Mouse (Mus musculus): ENCODE measurements around the gene 1810010H24Rik. TPM values are rescaled to one million over a fixed set of nuclear protein-coding genes. Genes with fewer than 3 reads are reported as not detected.
"Not testable (repeated sequence)": the region's sequence is repeated elsewhere in the genome, so short reads cannot be mapped to it uniquely, and the experiment has no call there.

The 1810010H24Rik gene
- polyA plus RNA-seq, 2 experiments: 1.9 to 2.6 TPM

GRCm38 (mm10) chr11:107019318-107019717 lies 6.2 kb upstream of the 1810010H24Rik start:
- H3K36me3 ChIP-seq (replicated peaks; ENCODE audit: control insufficient read depth, insufficient read depth, low read depth): no peaks in the 10 kb centered on the region
- DNase-seq (ENCODE audit: low read depth in 3 of 3, low spot score in 3 of 3): no peak
- ATAC-seq (ENCODE audit: insufficient read depth): no peak
- no peak overlapping the region for H3K9ac ChIP-seq (replicated peaks)
- no peak overlapping the region for H3K27ac ChIP-seq
- 0 out of 4 replicates have a peak, but pooled peaks cover 0 to 3% of the 10 kb centered on the region in 2 experiments for H3K4me1 ChIP-seq (replicated peaks; ENCODE audit: control insufficient read depth in 2 of 2, insufficient read depth in 2 of 2, low read length in 1 of 2)
- no peak overlapping the region for H3K4me2 ChIP-seq (ENCODE audit: low read depth)
- 63% methylated on average over 4 of the region's 4 CpGs for WGBS (ENCODE audit: insufficient replicate concordance)
- TF ChIP-seq EP300 (IDR thresholded peaks at IDR 0.05; ENCODE audit: low read depth) (no peak), CTCF (IDR thresholded peaks at IDR 0.05; ENCODE audit: low read depth) (no peak)
- H3K4me3 ChIP-seq (ENCODE audit: insufficient read depth in 1 of 2, low read depth in 2 of 2, low read length in 2 of 2): no peak overlapping the region
- H3K27me3 ChIP-seq (ENCODE audit: control insufficient read depth, insufficient read depth, low read length): peaks cover 5% of the 10 kb centered on the region
- no peaks in the 10 kb centered on the region; the same call in 1 of the 2 replicates for H3K9me3 ChIP-seq (ENCODE audit: control insufficient read depth, low read length)

DNA sequence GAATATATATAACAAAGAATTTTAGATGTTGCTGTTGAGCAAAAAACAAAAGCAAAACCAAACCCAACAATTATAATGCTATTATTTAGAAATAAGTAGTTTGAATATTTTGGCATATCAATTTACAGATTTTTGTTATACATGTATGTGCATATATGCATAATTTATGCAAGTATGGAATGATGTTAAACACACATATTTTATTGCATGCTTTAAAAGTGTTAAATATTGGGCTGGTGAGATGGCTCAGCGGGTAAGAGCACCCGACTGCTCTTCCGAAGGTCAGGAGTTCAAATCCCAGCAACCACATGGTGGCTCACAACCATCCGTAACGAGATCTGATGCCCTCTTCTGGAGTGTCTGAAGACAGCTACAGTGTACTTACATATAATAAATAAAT lies 5.8 kb upstream of the 1810010H24Rik start:
- H3K36me3 ChIP-seq (replicated peaks; ENCODE audit: control insufficient read depth, insufficient read depth, low read depth); H3K4me2 ChIP-seq (ENCODE audit: low read depth); H3K27me3 ChIP-seq (ENCODE audit: control insufficient read depth, insufficient read depth, low read length); H3K4me3 ChIP-seq (ENCODE audit: insufficient read depth in 1 of 2, low read depth in 2 of 2, low read length in 2 of 2); H3K9ac ChIP-seq (replicated peaks); H3K27ac ChIP-seq; H3K4me1 ChIP-seq (replicated peaks; ENCODE audit: control insufficient read depth in 2 of 2, insufficient read depth in 2 of 2, low read length in 1 of 2); H3K9me3 ChIP-seq (ENCODE audit: control insufficient read depth, low read length); DNase-seq (ENCODE audit: low read depth in 3 of 3, low spot score in 3 of 3); ATAC-seq (ENCODE audit: insufficient read depth): not testable (repeated sequence)
- 73% methylated on average over 3 of the region's 5 CpGs for WGBS (ENCODE audit: insufficient replicate concordance)

DNA sequence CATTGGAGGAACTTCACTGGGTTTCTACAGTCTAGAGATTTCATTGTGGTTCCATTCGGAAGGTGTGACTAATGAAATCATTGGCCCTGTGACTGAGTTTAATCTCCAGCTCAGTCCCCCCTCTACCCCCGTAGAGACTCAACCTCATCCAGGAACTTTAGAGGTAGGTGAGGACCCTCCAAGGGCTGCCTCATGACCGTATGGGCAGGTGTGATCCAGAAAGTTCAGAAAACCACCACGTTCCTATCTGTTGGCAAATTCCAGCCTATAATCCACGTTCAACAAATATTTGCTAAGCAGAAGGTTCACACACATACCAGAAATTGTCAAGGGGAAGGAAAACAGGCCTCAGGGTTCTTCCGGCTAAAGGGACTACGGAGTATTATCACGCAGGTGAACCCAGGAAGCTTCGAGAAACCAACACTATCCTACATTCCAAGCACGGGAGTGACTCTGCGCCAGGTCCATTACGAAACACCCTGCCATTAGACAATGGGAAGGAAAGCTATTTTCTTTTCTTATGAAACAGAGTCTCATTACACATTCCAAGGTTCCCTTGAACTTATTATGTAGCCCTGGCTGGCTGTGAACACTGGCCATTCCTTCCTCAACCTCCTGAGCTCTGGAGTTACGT lies 3.3 kb upstream of the 1810010H24Rik start:
- 72% methylated on average over 13 of the region's 13 CpGs for WGBS (ENCODE audit: insufficient replicate concordance)
- DNase-seq (ENCODE audit: low read depth in 3 of 3, low spot score in 3 of 3) (no peak), ATAC-seq (ENCODE audit: insufficient read depth) (no peak)
- H3K27me3 ChIP-seq (ENCODE audit: control insufficient read depth, insufficient read depth, low read length): peaks cover 33% of the 10 kb centered on the region
- H3K4me1 ChIP-seq (replicated peaks; ENCODE audit: control insufficient read depth in 2 of 2, insufficient read depth in 2 of 2, low read length in 1 of 2): peaks cover 0 to 11% of the 10 kb centered on the region in 2 experiments; a peak in 2 of 4 replicates
- no peak overlapping the region for H3K4me2 ChIP-seq (ENCODE audit: low read depth)
- no peak overlapping the region for H3K9ac ChIP-seq (replicated peaks)
- H3K36me3 ChIP-seq (replicated peaks; ENCODE audit: control insufficient read depth, insufficient read depth, low read depth): no peaks in the 10 kb centered on the region
- TF ChIP-seq CTCF (IDR thresholded peaks at IDR 0.05; ENCODE audit: low read depth) (no peak), EP300 (IDR thresholded peaks at IDR 0.05; ENCODE audit: low read depth) (no peak)
- no peak overlapping the region for H3K27ac ChIP-seq
- H3K9me3 ChIP-seq (ENCODE audit: control insufficient read depth, low read length): no peaks in the 10 kb centered on the region
- H3K4me3 ChIP-seq (ENCODE audit: insufficient read depth in 1 of 2, low read depth in 2 of 2, low read length in 2 of 2): no peak overlapping the region

- Histone ChIP-seq H3K9me3 (ENCODE audit: control insufficient read depth, low read length) (no peaks in the 10 kb centered on the region), H3K4me3 (ENCODE audit: insufficient read depth in 1 of 2, low read depth in 2 of 2, low read length in 2 of 2) (no peak overlapping the region), H3K9ac (replicated peaks) (no peak overlapping the region), H3K27ac (no peak overlapping the region), H3K4me2 (ENCODE audit: low read depth) (no peak overlapping the region), H3K27me3 (ENCODE audit: control insufficient read depth, insufficient read depth, low read length) (peaks cover 33% of the 10 kb centered on the region), H3K36me3 (replicated peaks; ENCODE audit: control insufficient read depth, insufficient read depth, low read depth) (no peaks in the 10 kb centered on the region), H3K4me1 (replicated peaks; ENCODE audit: control insufficient read depth in 2 of 2, insufficient read depth in 2 of 2, low read length in 1 of 2) (peaks cover 0 to 13% of the 10 kb centered on the region in 2 experiments; a peak in 2 of 4 replicates)
- ATAC-seq (ENCODE audit: insufficient read depth) (no peak), DNase-seq (ENCODE audit: low read depth in 3 of 3, low spot score in 3 of 3) (no peak)
- TF ChIP-seq CTCF (IDR thresholded peaks at IDR 0.05; ENCODE audit: low read depth) (no peak), EP300 (IDR thresholded peaks at IDR 0.05; ENCODE audit: low read depth) (no peak)
- WGBS (ENCODE audit: insufficient replicate concordance): 57% methylated on average over 4 of the region's 4 CpGs
Observed at GRCm38 (mm10) chr11:107024406-107024805, 1.1 kb upstream of the 1810010H24Rik start.

- 6% methylated on average over 12 of the region's 12 CpGs for WGBS (ENCODE audit: insufficient replicate concordance)
- Histone ChIP-seq H3K4me1 (replicated peaks; ENCODE audit: control insufficient read depth in 2 of 2, insufficient read depth in 2 of 2, low read length in 1 of 2) (peaks cover 0 to 12% of the 10 kb centered on the region in 2 experiments; a peak in 2 of 4 replicates), H3K9me3 (ENCODE audit: control insufficient read depth, low read length) (no peaks in the 10 kb centered on the region), H3K27ac (no peak overlapping the region), H3K27me3 (ENCODE audit: control insufficient read depth, insufficient read depth, low read length) (peaks cover 33% of the 10 kb centered on the region), H3K36me3 (replicated peaks; ENCODE audit: control insufficient read depth, insufficient read depth, low read depth) (no peaks in the 10 kb centered on the region), H3K4me2 (ENCODE audit: low read depth) (peak overlapping the region; percentile 71), H3K9ac (replicated peaks) (no peak overlapping the region), H3K4me3 (ENCODE audit: insufficient read depth in 1 of 2, low read depth in 2 of 2, low read length in 2 of 2) (peak overlapping the region; percentile 59 to 63; a peak in 3 of 4 replicates)
- no peak for TF ChIP-seq CTCF (IDR thresholded peaks at IDR 0.05; ENCODE audit: low read depth)
- TF ChIP-seq EP300 (IDR thresholded peaks at IDR 0.05; ENCODE audit: low read depth): no peak
- ATAC-seq (ENCODE audit: insufficient read depth) (no peak), DNase-seq (ENCODE audit: low read depth in 3 of 3, low spot score in 3 of 3) (no peak)
Observed at GRCm38 (mm10) chr11:107026554-107027430, 1.3 kb downstream of the 1810010H24Rik start.

Data from liver, embryonic 14.5 days (tissue).